Mouse (Mus musculus) ES-E14 (cell line): ENCODE results near the gene 4933424G06Rik. TPM values are rescaled to one million over a fixed set of nuclear protein-coding genes. Genes with fewer than 3 reads are reported as not detected.

ENCODE experiments used
- DNase-seq: peaks from one replicate; pipeline ENCODE4 v3.0.0-alpha.2; 2013; ENCODE audit warnings: low read depth, low spot score
- H3K27ac ChIP-seq: 2 replicates; pipeline ENCODE4 v1.5.1; 2012; ENCODE audit warnings: low read depth, mild to moderate bottlenecking, low read length, moderate library complexity, mixed read lengths; ENCODE audit not compliant: poor library complexity, insufficient read depth, severe bottlenecking
- H3K36me3 ChIP-seq: 2 replicates; pipeline ENCODE4 v1.6.1; 2012; ENCODE audit warnings: mild to moderate bottlenecking, low read length, moderate library complexity, mixed read lengths; ENCODE audit not compliant: control insufficient read depth, poor library complexity, insufficient read depth, severe bottlenecking
- H3K4me1 ChIP-seq, 2 experiments: fragments of 150-350 bp in 1 of 2; sonication (generic) in 1 of 2; 2 replicates each; pipeline ENCODE4 v1.6.1; 2012; ENCODE audit warnings: low read length in 2 of 2, mild to moderate bottlenecking in 1 of 2, mixed read lengths in 1 of 2; ENCODE audit not compliant: control insufficient read depth in 2 of 2, insufficient read depth in 2 of 2, poor library complexity in 1 of 2
- H3K4me3 ChIP-seq, 2 experiments: fragments of 150-350 bp in 1 of 2; sonication (generic) in 1 of 2; 2 replicates each; pipeline ENCODE4 v1.5.1; 2012; ENCODE audit warnings: low read length in 2 of 2, low read depth in 1 of 2, mild to moderate bottlenecking in 1 of 2, mixed read lengths in 1 of 2; ENCODE audit not compliant: insufficient read depth in 1 of 2, poor library complexity in 1 of 2, severe bottlenecking in 1 of 2
- H3K9ac ChIP-seq: 2 replicates; pipeline ENCODE4 v1.6.1; 2012; ENCODE audit warnings: low read depth, mild to moderate bottlenecking, low read length, mixed read lengths; ENCODE audit not compliant: poor library complexity, insufficient read depth, severe bottlenecking
- H3K9me3 ChIP-seq: fragments of 150-350 bp; sonication (generic); 2 replicates; pipeline ENCODE4 v1.6.1; 2012; ENCODE audit warnings: low read depth, mild to moderate bottlenecking, low read length; ENCODE audit not compliant: control insufficient read depth, insufficient read depth
- CHD2 ChIP-seq: IDR thresholded peaks from 2 replicates; pipeline ENCODE4 v1.6.1; 2014; ENCODE audit warnings: mild to moderate bottlenecking, low read depth, low read length, inconsistent platforms
- HCFC1 ChIP-seq: IDR thresholded peaks from 2 replicates; pipeline ENCODE4 v1.6.1; 2012; ENCODE audit warnings: low read length, inconsistent platforms, borderline replicate concordance; ENCODE audit not compliant: insufficient read depth
- MAFK ChIP-seq: IDR thresholded peaks from 2 replicates; pipeline ENCODE4 v1.6.1; 2014; ENCODE audit warnings: mild to moderate bottlenecking, low read depth, low read length, inconsistent platforms; ENCODE audit not compliant: insufficient read depth
- ZC3H11A ChIP-seq: IDR thresholded peaks from 2 replicates; pipeline ENCODE4 v1.6.1; 2012; ENCODE audit warnings: low read depth, mild to moderate bottlenecking, inconsistent platforms, low read length, borderline replicate concordance
- ZNF384 ChIP-seq: IDR thresholded peaks from 2 replicates; pipeline ENCODE4 v1.6.1; 2012; ENCODE audit warnings: low read depth, low read length, inconsistent platforms
- in situ Hi-C, 2 experiments: fragments of 600-800 bp; cut with MboI; formaldehyde crosslinking; loops; one replicate each; pipeline ENCODE4 v1.15.1; 2025; ENCODE audit warnings: low sequenced_read_pairs in 2 of 2, inconsistent platforms in 1 of 2; ENCODE audit not compliant: unreplicated experiment in 2 of 2
- total RNA-seq: library from RNA; depleted of rRNA; stranded (reverse); fragments of 300-350 nt; gene quantifications from 2 replicates; pipeline ENCODE4 v1.2.3, GENCODE M21; 2012

Gene 4933424G06Rik
- total RNA-seq, 1 experiment: not detected

GRCm38 (mm10) chr1:36711104-36711503 is 1.2 kb downstream of the 4933424G06Rik start:
- TF ChIP-seq CHD2: no peak
- TF ChIP-seq ZC3H11A: no peak
- TF ChIP-seq HCFC1: no peak
- TF ChIP-seq ZNF384: no peak
- TF ChIP-seq MAFK: no peak

GRCm38 (mm10) chr1:36714311-36714710 is 4.4 kb downstream of the 4933424G06Rik start, which contains the start of gene Actr1b:
TSS of gene Actr1b (minus strand) at chr1:36714422.
- H3K27ac ChIP-seq: no peak within 1 kb of the TSS
- H3K4me3 ChIP-seq: no peak within 1 kb of the TSS
- H3K9me3 ChIP-seq: no peaks in the 10 kb centered on the region
- no peaks in the 10 kb centered on the region for H3K4me1 ChIP-seq
- no peak for DNase-seq
- TF ChIP-seq HCFC1: no peak
- no peak for TF ChIP-seq ZC3H11A
- TF ChIP-seq CHD2: no peak
- no peak for TF ChIP-seq ZNF384
- TF ChIP-seq MAFK: no peak
- no peak within 1 kb of the TSS for H3K9ac ChIP-seq
- H3K36me3 ChIP-seq: no peaks in the 10 kb centered on the region
- in situ Hi-C loops: no loop called here

More at GRCm38 (mm10) chr1:36711104-36711503, 1.2 kb downstream of the 4933424G06Rik start:
- H3K4me1 ChIP-seq: peaks cover 10 to 17% of the 10 kb centered on the region in 2 experiments
- DNase-seq: no peak
- H3K9ac ChIP-seq: no peak overlapping the region
- no peaks in the 10 kb centered on the region for H3K9me3 ChIP-seq
- in situ Hi-C loops: no loop called here
- H3K27ac ChIP-seq: no peak overlapping the region
- H3K4me3 ChIP-seq: no peak overlapping the region
- peaks cover 13% of the 10 kb centered on the region; the same call in 1 of the 2 replicates for H3K36me3 ChIP-seq

DNA sequence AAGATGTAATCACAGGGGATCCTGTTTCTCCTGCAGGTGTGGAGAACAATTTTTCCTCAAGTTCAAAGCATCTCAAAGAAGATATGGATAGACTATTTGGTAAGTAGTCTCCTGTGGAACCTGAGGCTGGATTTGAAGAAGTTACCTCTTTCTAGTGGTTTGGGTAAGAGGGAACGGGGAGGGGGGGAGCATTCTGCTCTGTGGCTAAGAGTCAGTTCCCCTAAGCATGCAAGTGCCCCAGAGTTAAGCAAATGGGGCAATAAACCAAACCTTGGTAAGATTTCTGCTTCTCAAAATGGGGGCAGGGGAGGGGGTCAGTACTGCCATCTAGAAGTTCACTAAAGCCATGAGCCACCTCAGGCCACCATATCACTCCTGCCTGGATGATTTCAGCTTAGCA is 8.8 kb downstream of the 4933424G06Rik start:
- no peak for TF ChIP-seq ZNF384
- no peak for TF ChIP-seq CHD2
- no peak for TF ChIP-seq ZC3H11A
- TF ChIP-seq MAFK: no peak
- H3K27ac ChIP-seq: no peak overlapping the region
- no peaks in the 10 kb centered on the region for H3K9me3 ChIP-seq
- no peaks in the 10 kb centered on the region for H3K36me3 ChIP-seq
- no peak overlapping the region for H3K4me3 ChIP-seq
- no peak for DNase-seq
- H3K9ac ChIP-seq: no peak overlapping the region
- no peaks in the 10 kb centered on the region for H3K4me1 ChIP-seq
- in situ Hi-C loops: no loop called here

DNA sequence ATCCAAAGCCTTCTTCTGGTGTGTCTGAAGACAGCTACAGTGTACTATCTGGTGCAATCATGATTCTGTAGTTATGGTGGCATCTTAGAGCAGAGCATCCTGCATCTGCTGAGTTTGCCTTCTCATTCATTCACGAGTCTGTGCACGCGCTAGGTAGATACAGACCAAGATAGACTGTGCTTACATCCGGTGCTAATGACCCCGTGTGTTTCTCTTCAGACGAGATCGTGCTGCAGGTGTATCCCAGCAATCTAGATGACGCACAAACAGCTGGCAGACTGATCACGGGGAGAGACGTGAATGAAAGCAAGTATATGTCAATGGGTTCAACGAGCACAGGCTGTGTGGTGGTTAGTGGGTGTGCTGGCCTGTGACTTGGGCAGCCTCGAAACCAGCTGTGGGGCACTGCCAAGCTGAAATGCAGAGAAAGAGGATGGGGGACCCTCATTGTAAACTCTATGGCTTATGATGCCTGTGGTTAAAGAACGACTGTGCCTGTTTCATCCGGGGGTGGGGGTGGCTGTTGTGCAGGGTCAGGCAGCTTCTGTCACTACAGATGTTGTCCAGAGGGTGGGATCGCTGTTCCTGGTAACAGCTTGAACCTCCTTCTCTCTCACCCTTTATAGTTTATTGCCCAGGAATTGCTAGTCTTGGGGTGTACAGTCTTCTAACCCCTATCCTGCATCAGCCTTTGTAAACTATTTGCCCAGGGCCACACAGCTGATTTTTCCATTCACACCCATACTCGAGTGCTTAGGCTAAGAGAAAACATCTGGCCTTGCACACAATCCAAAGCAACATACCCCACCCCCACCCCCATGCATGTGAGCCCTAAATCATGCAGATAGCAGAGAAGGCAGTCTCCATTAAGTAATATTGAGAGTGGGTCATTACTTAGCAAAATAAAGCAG is 13.5 kb downstream of the 4933424G06Rik start:
- Histone ChIP-seq H3K4me1 (no peaks in the 10 kb centered on the region), H3K9me3 (no peaks in the 10 kb centered on the region), H3K27ac (no peak overlapping the region), H3K36me3 (no peaks in the 10 kb centered on the region), H3K4me3 (no peak overlapping the region), H3K9ac (no peak overlapping the region)
- in situ Hi-C loops: no loop called here
- DNase-seq: no peak
- TF ChIP-seq HCFC1 (no peak), MAFK (no peak), ZNF384 (no peak), ZC3H11A (no peak), CHD2 (no peak)
